In genomic region chr5:72168285-72168621, GRCm38 (mm10) we compare ENCODE assay signal across 8 mouse cellular contexts. TPM values are rescaled to one million over a fixed set of nuclear protein-coding genes. Genes with fewer than 3 reads are reported as not detected.
DNase-seq lines count a peak whose midpoint lies in the region; ATAC-seq lines count a peak whose summit lies in the region.

No protein-coding gene starts in this region.

- H3K36me3 ChIP-seq in neural tube, embryonic 11.5 days (ENCODE audit: control insufficient read depth, insufficient read depth, low read length): no peaks in the 10 kb centered on the region
- H3K36me3 ChIP-seq in liver, embryonic 11.5 days (ENCODE audit: control insufficient read depth, insufficient read depth, low read length): peaks cover 3% of the 10 kb centered on the region; the same call in 1 of the 2 replicates

- H3K27me3 ChIP-seq in neural tube, embryonic 11.5 days (ENCODE audit: control insufficient read depth, insufficient read depth, low read length): no peaks in the 10 kb centered on the region
- no peaks in the 10 kb centered on the region for H3K27me3 ChIP-seq in liver, embryonic 11.5 days (replicated peaks; ENCODE audit: control insufficient read depth, insufficient read depth, low read length)

- H3K9me3 ChIP-seq in neural tube, embryonic 11.5 days (ENCODE audit: control insufficient read depth, low read length): no peaks in the 10 kb centered on the region
- H3K9me3 ChIP-seq in liver, embryonic 11.5 days (ENCODE audit: control insufficient read depth, low read length): no peaks in the 10 kb centered on the region

- H3K4me2 ChIP-seq in neural tube, embryonic 11.5 days (ENCODE audit: low read depth): 0 out of 2 replicates have a peak overlapping the region, but pooled peaks have one; percentile 3
- peak overlapping the region; percentile 46 for H3K4me2 ChIP-seq in liver, embryonic 11.5 days

- 0% methylated on average over 4 of the region's 4 CpGs for WGBS in neural tube, embryonic 11.5 days
- 1% methylated on average over 4 of the region's 4 CpGs for WGBS in liver, embryonic 11.5 days

- H3K27ac ChIP-seq in neural tube, embryonic 11.5 days (ENCODE audit: low read depth, low read length): no peak overlapping the region
- H3K27ac ChIP-seq in liver, embryonic 11.5 days (ENCODE audit: low read depth, low read length): no peak overlapping the region

- peaks cover 5% of the 10 kb centered on the region; the same call in 1 of the 2 replicates for H3K4me1 ChIP-seq in neural tube, embryonic 11.5 days (ENCODE audit: control insufficient read depth, insufficient read depth, low read length)
- peaks cover 18% of the 10 kb centered on the region for H3K4me1 ChIP-seq in liver, embryonic 11.5 days (replicated peaks; ENCODE audit: control insufficient read depth, insufficient read depth, low read length)

- peak; percentile 64 for ATAC-seq in neural tube, embryonic 11.5 days (ENCODE audit: insufficient read depth, low FRiP score, low TSS enrichment)
- ATAC-seq in liver, embryonic 11.5 days (replicated peaks; ENCODE audit: low FRiP score): peak; percentile 30; the same call in 1 of the 2 replicates

- DNase-seq in cerebellum, adult 9-11 months: peak; percentile 16
- DNase-seq in cerebellum, adult 8-10 months: no peak
- DNase-seq in neural tube, embryonic 11.5 days (ENCODE audit: low spot score): peak; percentile 17
- DNase-seq in neural tube, embryonic 10.5 days (ENCODE audit: extremely low spot score, low spot score): no peak
- DNase-seq in liver, embryonic 11.5 days (ENCODE audit: low spot score): no peak
- DNase-seq in urinary bladder, adult 2 months (ENCODE audit: low spot score): no peak
- no peak for DNase-seq in cerebellum, postnatal 4 days (ENCODE audit: low spot score in 2 of 2)
- DNase-seq in kidney, adult 11 months: no peak

- no peak overlapping the region for H3K9ac ChIP-seq in neural tube, embryonic 11.5 days (ENCODE audit: low read length)
- H3K9ac ChIP-seq in liver, embryonic 11.5 days (ENCODE audit: low read depth, low read length): no peak overlapping the region

- peak overlapping the region; percentile 67; the same call in 1 of the 2 replicates for H3K4me3 ChIP-seq in neural tube, embryonic 11.5 days (ENCODE audit: low read depth, low read length)
- H3K4me3 ChIP-seq in liver, embryonic 11.5 days (ENCODE audit: low read depth, low read length): peak overlapping the region; percentile 74

RNA-seq across cellular contexts. Expression of gene Commd8, which starts 0.3 kb away (rescaled TPM):
- 160 and 163 TPM in 2 replicates for polyA plus RNA-seq in neural tube, embryonic 11.5 days (2014; fragmentation: Nextera tagmentation; extraction: Ambion mirVana)
- 125 and 127 TPM in 2 replicates for polyA plus RNA-seq in liver, embryonic 11.5 days (2014; fragmentation: Nextera tagmentation; extraction: Ambion mirVana)
- 78.9 and 81.5 TPM in 2 replicates for polyA plus RNA-seq in urinary bladder, adult 2 months (2012; rRNA removed)

Comparison
In these comparisons a context has a peak if more than half of its experiments do, and no peak if none do; other contexts are left out.
1. DNase-seq: peak in cerebellum, adult 9-11 months (single experiment) and neural tube, embryonic 11.5 days (single experiment); none in cerebellum, adult 8-10 months (single experiment), neural tube, embryonic 10.5 days (single experiment), liver, embryonic 11.5 days (single experiment), urinary bladder, adult 2 months (single experiment), cerebellum, postnatal 4 days (0 of 2) and kidney, adult 11 months (single experiment).